Mouse (Mus musculus) frontal cortex, postnatal 36 days (tissue): ENCODE measurements around the gene Hist1h2ak.

Source experiments
- DNase-seq, 2 experiments: peaks; one replicate each; pipeline ENCODE4 v3.0.0; 2022; ENCODE audit warnings: low spot score in 2 of 2

Hist1h2ak gene

GRCm38 (mm10) chr13:21755707-21756106 lies 2.1 kb upstream of the Hist1h2ak start:
- DNase-seq, result no peak

DNA sequence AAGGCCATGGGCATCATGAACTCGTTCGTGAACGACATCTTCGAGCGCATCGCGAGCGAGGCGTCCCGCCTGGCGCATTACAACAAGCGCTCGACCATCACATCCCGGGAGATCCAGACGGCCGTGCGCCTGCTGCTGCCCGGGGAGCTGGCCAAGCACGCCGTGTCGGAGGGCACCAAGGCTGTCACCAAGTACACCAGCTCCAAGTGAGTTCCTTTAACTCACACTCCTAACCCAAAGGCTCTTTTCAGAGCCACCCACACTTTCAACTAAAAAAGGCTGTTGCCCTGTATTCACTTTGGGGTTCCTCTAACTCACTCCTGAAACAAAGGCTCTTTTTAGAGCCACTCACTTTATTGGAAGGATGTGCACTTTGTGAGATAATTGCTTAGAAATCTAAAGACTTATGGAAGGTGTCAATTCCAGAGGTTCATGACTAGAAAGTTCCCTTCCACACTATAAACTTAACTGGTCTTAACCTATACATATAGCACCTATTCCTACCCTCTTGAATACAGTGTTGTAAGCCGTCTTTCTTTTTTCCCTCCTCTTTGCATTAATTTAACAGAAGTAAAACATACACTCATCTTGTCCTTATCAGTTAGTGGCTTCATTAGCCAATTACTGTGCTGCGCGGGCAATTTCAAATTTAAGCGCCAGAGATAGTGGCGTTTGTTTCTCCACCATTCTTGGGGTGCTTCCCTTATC lies 821 bp upstream of the Hist1h2ak start:
- DNase-seq, result peak; percentile 12 to 33

DNA sequence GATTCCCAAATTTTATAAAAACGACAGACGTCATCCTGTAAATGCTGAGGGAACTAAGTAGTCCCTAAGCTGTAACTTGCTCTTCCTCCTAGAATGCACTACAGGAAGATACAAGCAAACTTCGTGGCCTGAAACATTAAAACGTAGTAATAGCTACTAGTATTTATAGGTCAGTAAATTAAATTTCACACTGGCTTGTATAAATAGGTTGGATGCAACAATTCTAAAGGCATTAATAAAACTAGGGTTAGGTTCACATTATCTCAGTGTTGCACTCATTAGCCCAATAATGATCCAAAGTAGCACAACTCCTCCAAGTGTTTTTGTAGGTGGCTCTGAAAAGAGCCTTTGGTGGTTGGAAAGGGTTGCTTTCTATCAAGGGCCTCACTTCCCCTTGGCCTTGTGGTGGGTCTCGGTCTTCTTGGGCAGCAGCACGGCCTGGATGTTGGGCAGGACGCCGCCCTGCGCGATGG lies 540 bp downstream of the Hist1h2ak start:
- DNase-seq, result no peak

- DNase-seq, result no peak
Measured at GRCm38 (mm10) chr13:21752356-21752755, 1.3 kb downstream of the Hist1h2ak start.

DNA sequence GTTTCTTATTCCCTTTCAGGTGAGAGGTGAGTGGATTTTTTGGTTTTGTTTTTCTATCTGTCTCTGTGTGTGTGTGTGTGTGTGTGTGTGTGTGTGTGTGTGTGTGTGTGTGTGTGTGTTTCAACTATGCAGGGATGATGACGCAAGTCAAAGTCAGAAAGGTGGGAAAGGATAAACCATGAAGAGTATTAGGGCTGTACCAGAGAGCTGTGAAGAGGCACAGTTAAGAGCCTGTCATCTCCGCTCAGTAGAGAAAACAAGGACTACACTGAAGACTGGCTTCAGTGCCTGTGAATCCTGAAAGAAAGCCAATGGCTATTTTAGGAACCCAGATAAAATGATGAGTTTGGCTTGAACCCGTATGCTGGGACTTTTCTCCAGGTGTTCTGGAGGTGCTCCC lies 1.8 kb downstream of the Hist1h2ak start:
- no peak for DNase-seq

GRCm38 (mm10) chr13:21751417-21751816 lies 2.2 kb downstream of the Hist1h2ak start:
- no peak for DNase-seq

DNA sequence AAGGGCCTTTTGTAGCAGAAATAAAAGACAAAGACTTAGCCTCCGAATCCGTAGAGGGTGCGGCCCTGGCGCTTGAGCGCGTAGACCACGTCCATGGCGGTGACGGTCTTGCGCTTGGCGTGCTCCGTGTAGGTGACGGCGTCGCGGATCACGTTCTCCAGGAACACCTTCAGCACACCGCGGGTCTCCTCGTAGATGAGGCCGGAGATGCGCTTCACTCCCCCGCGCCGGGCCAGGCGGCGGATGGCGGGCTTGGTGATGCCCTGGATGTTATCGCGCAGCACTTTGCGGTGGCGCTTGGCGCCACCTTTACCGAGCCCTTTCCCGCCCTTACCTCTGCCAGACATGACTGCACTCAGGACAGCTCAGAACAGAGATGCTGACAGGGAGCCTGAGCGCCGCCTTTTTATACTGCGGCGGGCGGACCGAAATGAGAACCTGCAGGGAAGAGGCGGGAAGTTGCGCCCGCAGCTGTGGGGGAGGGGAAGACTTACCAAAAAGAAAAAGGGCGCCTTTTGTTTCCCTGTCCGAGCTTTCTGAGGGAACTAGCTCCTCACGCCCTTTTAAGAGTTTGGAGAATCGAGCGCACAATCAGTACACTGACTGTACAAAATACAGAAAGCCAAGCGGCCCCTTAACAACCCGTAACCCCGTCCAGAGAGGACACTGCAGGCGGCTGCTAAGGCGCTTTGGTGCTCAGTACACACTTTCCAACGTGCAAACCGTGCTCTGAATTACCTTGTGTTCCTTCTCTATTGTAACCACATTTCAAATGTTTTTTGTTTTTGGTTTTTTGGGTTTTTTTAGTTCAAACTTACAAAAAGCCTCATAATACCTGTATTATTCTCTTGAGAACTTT lies 3.2 kb downstream of the Hist1h2ak start, which contains the start of gene Hist1h4k:
TSS of gene Hist1h4k (minus strand) at position 347 of the 859 bp plus-strand sequence.
- peak; percentile 91 to 95 for DNase-seq

DNA sequence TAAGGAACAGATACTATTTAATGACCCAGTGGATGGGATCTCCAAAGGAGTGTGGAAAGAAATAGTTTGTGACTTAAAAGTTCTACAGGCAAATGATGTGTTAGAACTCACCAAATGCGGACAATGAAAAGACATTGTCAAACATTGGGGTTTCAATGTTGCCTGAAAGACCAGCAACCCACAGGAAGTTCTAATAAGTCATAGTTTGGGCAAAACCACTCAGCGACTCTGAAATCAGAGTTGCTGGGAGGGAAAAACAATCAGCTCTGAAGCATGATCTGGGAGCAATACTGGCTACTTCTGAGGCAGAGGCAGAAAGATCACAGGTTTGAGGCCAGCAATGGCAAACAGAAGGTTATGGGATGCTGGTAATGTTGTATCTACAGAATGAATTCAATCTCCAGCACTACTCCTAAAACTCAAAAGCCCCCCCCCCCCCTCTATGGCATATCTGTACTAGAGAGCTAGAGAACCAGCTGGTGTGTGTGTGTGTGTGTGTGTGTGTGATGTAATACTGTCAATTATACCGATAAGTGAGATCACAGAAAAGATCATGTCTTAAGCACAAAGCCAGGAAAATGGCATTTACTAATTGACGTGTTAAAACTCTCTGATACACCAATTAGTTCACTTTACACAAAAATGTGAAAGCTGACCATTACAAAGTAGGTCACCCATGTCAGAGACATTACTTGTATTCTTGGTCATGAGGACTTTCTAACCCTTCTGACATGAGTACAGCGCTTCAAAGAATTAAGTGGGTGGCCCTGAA lies 4.1 kb downstream of the Hist1h2ak start:
- DNase-seq, result no peak

GRCm38 (mm10) chr13:21745006-21745405 lies 8.6 kb downstream of the Hist1h2ak start:
- no peak for DNase-seq

- DNase-seq, result peak; percentile 73 to 80
Measured at GRCm38 (mm10) chr13:21734906-21735767, 18.5 kb downstream of the Hist1h2ak start, which contains the start of gene Hist1h4j. TSS of gene Hist1h4j (plus strand) at chr13:21735064.

- peak; percentile 57 to 84 for DNase-seq
Measured at GRCm38 (mm10) chr13:21734010-21734905, 19.4 kb downstream of the Hist1h2ak start.

- no peak for DNase-seq
Measured at GRCm38 (mm10) chr13:21733466-21733865, 20.2 kb downstream of the Hist1h2ak start.

DNA sequence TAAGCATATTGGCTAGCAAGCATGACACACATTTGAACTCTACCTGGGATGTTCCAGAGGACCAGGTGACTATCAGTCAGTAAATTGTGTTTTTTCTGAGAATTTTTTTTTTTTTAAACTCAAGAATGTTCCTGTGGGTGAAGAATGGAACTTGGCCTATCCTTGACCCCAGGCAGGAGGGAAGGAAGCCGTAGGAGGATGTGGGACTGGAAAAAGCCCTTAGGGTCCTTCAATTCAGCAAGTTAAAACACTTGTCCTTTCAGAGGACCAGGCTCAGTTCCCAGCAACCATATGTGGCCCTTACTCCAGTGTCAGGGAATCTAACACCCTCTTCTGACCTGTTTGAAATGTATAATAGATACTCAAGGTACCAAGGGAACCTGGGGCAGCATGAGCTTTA lies 24.1 kb downstream of the Hist1h2ak start:
- no peak for DNase-seq

DNA sequence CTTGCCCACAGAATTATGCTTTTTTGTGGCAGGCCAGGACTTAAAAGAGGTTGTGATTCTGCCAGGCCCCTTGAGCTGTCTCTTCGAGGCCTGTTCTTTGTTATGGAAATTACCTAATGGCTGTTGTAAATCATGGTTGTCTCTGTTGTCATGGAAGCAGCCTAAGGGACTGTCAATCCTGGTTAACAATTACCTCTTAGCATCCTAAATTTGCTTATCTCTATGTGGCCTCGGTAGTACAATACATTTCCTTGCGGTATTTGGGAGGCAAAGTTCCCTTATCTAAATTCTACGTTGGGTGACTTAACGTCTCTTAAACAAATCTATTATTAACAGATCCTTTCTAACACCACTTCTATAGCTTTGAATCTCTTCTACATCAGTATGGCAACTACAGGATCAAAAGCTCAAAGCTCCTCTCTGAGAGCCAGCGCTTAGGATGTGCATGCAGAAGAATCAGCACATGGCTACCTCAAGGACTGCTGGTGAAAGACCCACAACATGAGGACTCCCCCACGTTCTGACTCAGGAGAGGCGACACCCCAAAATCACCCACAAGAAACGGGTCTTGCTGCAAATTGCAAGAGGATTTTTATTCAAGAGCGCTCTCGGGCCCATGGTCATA lies 25.6 kb downstream of the Hist1h2ak start:
- no peak for DNase-seq

DNA sequence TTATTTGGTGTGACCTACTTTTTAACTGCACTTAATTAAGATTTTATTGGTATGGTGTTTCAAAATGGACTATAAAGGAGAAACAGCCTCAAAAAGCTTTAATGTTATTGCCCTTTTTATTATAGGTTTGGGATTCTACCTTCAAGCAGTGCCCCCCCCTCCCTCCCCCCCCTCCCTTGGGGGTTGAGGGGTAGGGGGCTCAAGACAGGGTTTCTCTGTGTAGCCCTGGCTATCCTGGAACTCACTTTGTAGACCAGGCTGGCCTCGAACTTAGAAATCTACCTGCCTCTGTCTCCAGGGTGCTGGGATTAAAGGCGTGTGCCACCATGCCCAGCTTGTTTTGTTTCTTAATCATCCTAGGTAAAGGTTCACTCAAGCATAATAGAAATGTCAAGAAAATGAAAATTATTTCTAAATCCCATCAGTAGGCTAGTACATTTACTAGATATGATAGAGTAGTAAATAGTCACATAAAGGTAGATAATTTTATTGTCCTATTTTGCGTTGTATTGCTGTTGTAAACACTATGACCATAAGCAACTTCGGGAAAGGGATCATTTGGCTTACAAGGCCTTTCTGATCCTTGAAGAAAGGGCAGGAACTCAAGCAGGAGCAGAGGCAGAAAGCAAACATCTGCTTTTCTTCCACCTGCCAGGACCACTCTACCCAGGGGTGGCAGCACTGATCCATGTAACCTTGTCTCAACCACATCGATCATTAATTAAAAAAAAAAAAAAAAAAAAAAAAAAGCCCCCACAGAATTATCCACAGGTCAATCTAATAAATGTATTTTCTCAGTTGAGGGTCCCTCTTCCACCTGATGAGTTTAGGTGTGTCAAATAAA lies 30.4 kb downstream of the Hist1h2ak start:
- DNase-seq, result no peak

DNA sequence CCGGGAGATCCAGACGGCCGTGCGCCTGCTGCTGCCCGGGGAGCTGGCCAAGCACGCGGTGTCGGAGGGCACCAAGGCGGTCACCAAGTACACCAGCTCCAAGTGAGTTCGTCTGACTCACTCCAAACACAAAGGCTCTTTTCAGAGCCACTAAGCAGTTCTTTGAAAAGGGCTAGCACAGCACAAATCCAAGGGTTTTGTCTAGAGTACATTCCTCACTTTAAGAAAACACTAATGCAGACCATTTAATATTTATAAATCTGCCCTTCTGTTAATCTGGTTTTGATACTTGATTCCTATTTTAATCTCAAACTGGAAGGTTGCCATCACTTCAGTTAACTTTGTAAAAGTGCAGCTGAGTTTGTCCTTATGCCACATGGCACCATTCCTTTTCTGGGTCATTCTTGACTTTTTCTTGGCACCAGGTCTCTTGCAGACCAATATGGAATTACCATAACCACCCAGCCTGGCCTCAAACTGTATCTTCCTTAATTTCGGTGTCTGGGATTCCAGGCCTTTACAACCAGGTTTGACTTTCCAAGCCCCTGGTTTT lies 31.2 kb downstream of the Hist1h2ak start:
- DNase-seq, result no peak

DNA sequence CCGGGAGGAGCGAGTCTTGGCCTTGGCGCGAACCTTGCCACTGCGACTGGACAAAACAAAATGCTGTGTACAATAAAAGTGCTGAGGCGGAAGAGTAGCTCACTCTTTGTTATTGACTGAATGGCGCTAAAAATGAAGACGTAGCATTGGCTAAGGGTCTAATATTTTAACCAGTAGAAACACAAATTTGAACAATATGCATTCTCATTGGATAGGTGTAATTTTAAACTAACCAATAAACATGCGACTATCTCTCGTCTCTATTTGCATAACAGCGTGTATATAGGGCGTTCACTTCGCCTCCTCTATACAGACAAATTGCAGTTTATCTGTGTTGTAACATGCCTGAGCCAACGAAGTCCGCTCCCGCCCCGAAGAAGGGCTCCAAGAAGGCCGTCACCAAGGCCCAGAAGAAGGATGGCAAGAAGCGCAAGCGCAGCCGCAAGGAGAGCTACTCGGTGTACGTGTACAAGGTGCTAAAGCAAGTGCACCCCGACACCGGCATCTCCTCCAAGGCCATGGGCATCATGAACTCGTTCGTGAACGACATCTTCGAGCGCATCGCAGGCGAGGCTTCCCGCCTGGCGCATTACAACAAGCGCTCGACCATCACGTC lies 31.8 kb downstream of the Hist1h2ak start, which contains the start of gene Hist1h2bm:
TSS of gene Hist1h2bm (plus strand) at position 288 of the 616 bp plus-strand sequence.
- peak; percentile 71 to 81 for DNase-seq
